Mouse (Mus musculus): Measurements from ENCODE around the gene Slc52a3. TPM values are rescaled to one million over a fixed set of nuclear protein-coding genes. Genes with fewer than 3 reads are reported as not detected.

The Slc52a3 gene
- polyA plus RNA-seq, 1 experiment from 2014 or later: 1.0 TPM

GRCm38 (mm10) chr2:151962474-151962873, 33.8 kb upstream of the Slc52a3 start:
- H3K27ac ChIP-seq (ENCODE audit: low read depth, low read length): no peak overlapping the region
- no peaks in the 10 kb centered on the region for H3K27me3 ChIP-seq (ENCODE audit: control insufficient read depth, insufficient read depth, low read length)
- no peaks in the 10 kb centered on the region for H3K36me3 ChIP-seq (ENCODE audit: control insufficient read depth, insufficient read depth, low read length)
- no peak for DNase-seq (ENCODE audit: low spot score)
- H3K4me1 ChIP-seq (ENCODE audit: control insufficient read depth, insufficient read depth, low read length): peaks cover 12% of the 10 kb centered on the region; the same call in 1 of the 2 replicates
- no peak overlapping the region for H3K4me2 ChIP-seq (ENCODE audit: low read depth)
- no peak overlapping the region for H3K4me3 ChIP-seq (ENCODE audit: low read depth, low read length)
- ATAC-seq (ENCODE audit: insufficient read depth, low FRiP score, low TSS enrichment): no peak
- H3K9ac ChIP-seq (ENCODE audit: low read length): no peak overlapping the region
- 63% methylated on average over 10 of the region's 10 CpGs for WGBS
- H3K9me3 ChIP-seq (ENCODE audit: control insufficient read depth, low read length): no peaks in the 10 kb centered on the region

DNA sequence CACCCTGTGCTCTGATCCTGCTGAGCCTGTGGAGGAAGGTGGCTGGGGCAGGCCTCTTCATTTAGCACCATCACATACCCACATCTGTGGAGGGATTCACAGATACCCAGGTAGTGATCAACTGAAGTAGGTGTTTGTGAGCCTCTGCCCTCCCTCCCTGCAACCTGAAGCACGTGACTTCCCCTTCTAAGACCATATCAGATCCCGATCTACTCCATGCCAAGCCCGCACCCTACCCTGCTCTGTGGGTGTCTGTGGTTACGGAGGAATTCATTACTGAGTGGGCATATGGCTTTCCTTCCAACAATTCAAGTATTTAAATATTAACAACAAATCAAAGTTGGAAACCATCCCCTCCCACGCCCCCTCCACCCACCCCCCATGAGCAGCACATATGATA, 33.0 kb upstream of the Slc52a3 start:
- Histone ChIP-seq H3K9ac (ENCODE audit: low read length) (no peak overlapping the region), H3K9me3 (ENCODE audit: control insufficient read depth, low read length) (no peaks in the 10 kb centered on the region), H3K4me3 (ENCODE audit: low read depth, low read length) (no peak overlapping the region), H3K4me2 (ENCODE audit: low read depth) (no peak overlapping the region), H3K4me1 (ENCODE audit: control insufficient read depth, insufficient read depth, low read length) (peaks cover 12% of the 10 kb centered on the region; the same call in 1 of the 2 replicates), H3K36me3 (ENCODE audit: control insufficient read depth, insufficient read depth, low read length) (no peaks in the 10 kb centered on the region), H3K27me3 (ENCODE audit: control insufficient read depth, insufficient read depth, low read length) (no peaks in the 10 kb centered on the region), H3K27ac (ENCODE audit: low read depth, low read length) (no peak overlapping the region)
- DNase-seq (ENCODE audit: low spot score) (no peak), ATAC-seq (ENCODE audit: insufficient read depth, low FRiP score, low TSS enrichment) (no peak)
- 89% methylated on average over 5 of the region's 5 CpGs for WGBS

- H3K9ac ChIP-seq (ENCODE audit: low read length): no peak overlapping the region
- DNase-seq (ENCODE audit: low spot score) (no peak), ATAC-seq (ENCODE audit: insufficient read depth, low FRiP score, low TSS enrichment) (no peak)
- H3K4me1 ChIP-seq (ENCODE audit: control insufficient read depth, insufficient read depth, low read length): peaks cover 17% of the 10 kb centered on the region
- no peak overlapping the region for H3K4me2 ChIP-seq (ENCODE audit: low read depth)
- no peaks in the 10 kb centered on the region for H3K9me3 ChIP-seq (ENCODE audit: control insufficient read depth, low read length)
- H3K27me3 ChIP-seq (ENCODE audit: control insufficient read depth, insufficient read depth, low read length): no peaks in the 10 kb centered on the region
- WGBS: 7% methylated on average over 9 of the region's 9 CpGs
- H3K4me3 ChIP-seq (ENCODE audit: low read depth, low read length): no peak overlapping the region
- no peaks in the 10 kb centered on the region; the same call in 1 of the 2 replicates for H3K36me3 ChIP-seq (ENCODE audit: control insufficient read depth, insufficient read depth, low read length)
- no peak overlapping the region for H3K27ac ChIP-seq (ENCODE audit: low read depth, low read length)
These were observed 32.3 kb upstream of the Slc52a3 start for GRCm38 (mm10) chr2:151964052-151964451.

- Histone ChIP-seq H3K36me3 (ENCODE audit: control insufficient read depth, insufficient read depth, low read length) (no peaks in the 10 kb centered on the region; the same call in 1 of the 2 replicates), H3K4me1 (ENCODE audit: control insufficient read depth, insufficient read depth, low read length) (peaks cover 34% of the 10 kb centered on the region), H3K4me3 (ENCODE audit: low read depth, low read length) (no peak overlapping the region), H3K27ac (ENCODE audit: low read depth, low read length) (peak overlapping the region; percentile 90), H3K9me3 (ENCODE audit: control insufficient read depth, low read length) (no peaks in the 10 kb centered on the region), H3K4me2 (ENCODE audit: low read depth) (peak overlapping the region; percentile 65), H3K27me3 (ENCODE audit: control insufficient read depth, insufficient read depth, low read length) (no peaks in the 10 kb centered on the region), H3K9ac (ENCODE audit: low read length) (peak overlapping the region; percentile 2; the same call in 1 of the 2 replicates)
- 30% methylated on average over 9 of the region's 9 CpGs for WGBS
- peak; percentile 73 for DNase-seq (ENCODE audit: low spot score)
- ATAC-seq (ENCODE audit: insufficient read depth, low FRiP score, low TSS enrichment): 0 out of 2 replicates have a peak, but pooled peaks have one; percentile 8
These were observed 29.0 kb upstream of the Slc52a3 start for GRCm38 (mm10) chr2:151967176-151967750.

DNA sequence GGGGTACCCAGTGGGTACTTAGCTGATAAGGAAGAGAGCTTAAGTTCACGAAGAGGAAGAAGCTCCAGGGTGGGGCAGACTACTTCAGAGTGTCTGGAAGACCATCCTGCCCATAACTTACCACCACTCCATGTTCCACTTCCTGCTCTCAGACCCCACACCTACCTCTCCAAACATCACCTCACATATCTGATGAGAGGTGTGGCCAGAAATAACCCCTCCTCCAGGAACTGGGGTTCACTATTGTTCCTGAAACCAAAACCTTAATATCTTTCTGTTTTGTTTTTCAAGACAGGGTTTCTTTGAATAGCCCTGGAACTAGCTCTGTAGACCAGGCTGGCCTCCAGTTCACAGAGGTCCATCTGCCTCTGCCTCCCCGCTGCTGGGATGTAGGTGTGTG, 28.5 kb upstream of the Slc52a3 start:
- Histone ChIP-seq H3K9me3 (ENCODE audit: control insufficient read depth, low read length) (no peaks in the 10 kb centered on the region), H3K36me3 (ENCODE audit: control insufficient read depth, insufficient read depth, low read length) (no peaks in the 10 kb centered on the region; the same call in 1 of the 2 replicates), H3K9ac (ENCODE audit: low read length) (peak overlapping the region; percentile 11; the same call in 1 of the 2 replicates), H3K27me3 (ENCODE audit: control insufficient read depth, insufficient read depth, low read length) (0 out of 2 replicates have a peak, but pooled peaks cover 1% of the 10 kb centered on the region), H3K27ac (ENCODE audit: low read depth, low read length) (peak overlapping the region; percentile 90), H3K4me2 (ENCODE audit: low read depth) (peak overlapping the region; percentile 65), H3K4me3 (ENCODE audit: low read depth, low read length) (no peak overlapping the region), H3K4me1 (ENCODE audit: control insufficient read depth, insufficient read depth, low read length) (peaks cover 34% of the 10 kb centered on the region)
- DNase-seq (ENCODE audit: low spot score): no peak
- ATAC-seq (ENCODE audit: insufficient read depth, low FRiP score, low TSS enrichment): no peak
- WGBS: 84% methylated on average over 2 of the region's 2 CpGs

- Histone ChIP-seq H3K27ac (ENCODE audit: low read depth, low read length) (peak overlapping the region; percentile 90; the same call in 1 of the 2 replicates), H3K9ac (ENCODE audit: low read length) (0 out of 2 replicates have a peak overlapping the region, but pooled peaks have one; percentile 19), H3K9me3 (ENCODE audit: control insufficient read depth, low read length) (no peaks in the 10 kb centered on the region), H3K4me3 (ENCODE audit: low read depth, low read length) (0 out of 2 replicates have a peak overlapping the region, but pooled peaks have one; percentile 40), H3K36me3 (ENCODE audit: control insufficient read depth, insufficient read depth, low read length) (no peaks in the 10 kb centered on the region; the same call in 1 of the 2 replicates), H3K27me3 (ENCODE audit: control insufficient read depth, insufficient read depth, low read length) (0 out of 2 replicates have a peak, but pooled peaks cover 3% of the 10 kb centered on the region), H3K4me1 (ENCODE audit: control insufficient read depth, insufficient read depth, low read length) (peaks cover 37% of the 10 kb centered on the region), H3K4me2 (ENCODE audit: low read depth) (peak overlapping the region; percentile 65)
- WGBS: 82% methylated on average over 8 of the region's 8 CpGs
- ATAC-seq (ENCODE audit: insufficient read depth, low FRiP score, low TSS enrichment) (no peak), DNase-seq (ENCODE audit: low spot score) (no peak)
These were observed 27.9 kb upstream of the Slc52a3 start for GRCm38 (mm10) chr2:151968451-151968850.

- no peaks in the 10 kb centered on the region for H3K9me3 ChIP-seq (ENCODE audit: control insufficient read depth, low read length)
- peak overlapping the region; percentile 65 for H3K4me2 ChIP-seq (ENCODE audit: low read depth)
- no peak for DNase-seq (ENCODE audit: low spot score)
- ATAC-seq (ENCODE audit: insufficient read depth, low FRiP score, low TSS enrichment): no peak
- 0 out of 2 replicates have a peak, but pooled peaks cover 3% of the 10 kb centered on the region for H3K27me3 ChIP-seq (ENCODE audit: control insufficient read depth, insufficient read depth, low read length)
- peak overlapping the region; percentile 40; the same call in 1 of the 2 replicates for H3K4me3 ChIP-seq (ENCODE audit: low read depth, low read length)
- H3K9ac ChIP-seq (ENCODE audit: low read length): peak overlapping the region; percentile 19; the same call in 1 of the 2 replicates
- 88% methylated on average over 7 of the region's 7 CpGs for WGBS
- H3K4me1 ChIP-seq (ENCODE audit: control insufficient read depth, insufficient read depth, low read length): peaks cover 41% of the 10 kb centered on the region
- 0 out of 2 replicates have a peak overlapping the region, but pooled peaks have one; percentile 90 for H3K27ac ChIP-seq (ENCODE audit: low read depth, low read length)
- no peaks in the 10 kb centered on the region; the same call in 1 of the 2 replicates for H3K36me3 ChIP-seq (ENCODE audit: control insufficient read depth, insufficient read depth, low read length)
These were observed 27.3 kb upstream of the Slc52a3 start for GRCm38 (mm10) chr2:151968986-151969385.

- no peak for ATAC-seq (ENCODE audit: insufficient read depth, low FRiP score, low TSS enrichment)
- no peak overlapping the region; the same call in 1 of the 2 replicates for H3K9ac ChIP-seq (ENCODE audit: low read length)
- peak overlapping the region; percentile 40; the same call in 1 of the 2 replicates for H3K4me3 ChIP-seq (ENCODE audit: low read depth, low read length)
- DNase-seq (ENCODE audit: low spot score): no peak
- H3K36me3 ChIP-seq (ENCODE audit: control insufficient read depth, insufficient read depth, low read length): no peaks in the 10 kb centered on the region; the same call in 1 of the 2 replicates
- no peak overlapping the region for H3K27ac ChIP-seq (ENCODE audit: low read depth, low read length)
- H3K27me3 ChIP-seq (ENCODE audit: control insufficient read depth, insufficient read depth, low read length): 0 out of 2 replicates have a peak, but pooled peaks cover 3% of the 10 kb centered on the region
- H3K4me2 ChIP-seq (ENCODE audit: low read depth): peak overlapping the region; percentile 65
- WGBS: 90% methylated on average over 6 of the region's 6 CpGs
- peaks cover 37% of the 10 kb centered on the region for H3K4me1 ChIP-seq (ENCODE audit: control insufficient read depth, insufficient read depth, low read length)
- no peaks in the 10 kb centered on the region for H3K9me3 ChIP-seq (ENCODE audit: control insufficient read depth, low read length)
These were observed 26.9 kb upstream of the Slc52a3 start for GRCm38 (mm10) chr2:151969396-151969795.

All from neural tube, embryonic 11.5 days (tissue).